Mouse (Mus musculus) embryonic fibroblast, embryonic 13.5 days (primary cell): Measurements from ENCODE around the gene Sytl3.

Experiments used
- CTCF ChIP-seq: IDR thresholded peaks from 2 replicates; pipeline ENCODE4 v1.5.1; 2011; ENCODE audit warnings: mild to moderate bottlenecking, control low read depth, low read length, moderate library complexity, borderline replicate concordance; ENCODE audit not compliant: insufficient read depth
- POLR2A ChIP-seq: IDR thresholded peaks from 2 replicates; pipeline ENCODE4 v1.6.1; 2011; ENCODE audit warnings: low read depth, mild to moderate bottlenecking, control low read depth, low read length, moderate library complexity

DNA sequence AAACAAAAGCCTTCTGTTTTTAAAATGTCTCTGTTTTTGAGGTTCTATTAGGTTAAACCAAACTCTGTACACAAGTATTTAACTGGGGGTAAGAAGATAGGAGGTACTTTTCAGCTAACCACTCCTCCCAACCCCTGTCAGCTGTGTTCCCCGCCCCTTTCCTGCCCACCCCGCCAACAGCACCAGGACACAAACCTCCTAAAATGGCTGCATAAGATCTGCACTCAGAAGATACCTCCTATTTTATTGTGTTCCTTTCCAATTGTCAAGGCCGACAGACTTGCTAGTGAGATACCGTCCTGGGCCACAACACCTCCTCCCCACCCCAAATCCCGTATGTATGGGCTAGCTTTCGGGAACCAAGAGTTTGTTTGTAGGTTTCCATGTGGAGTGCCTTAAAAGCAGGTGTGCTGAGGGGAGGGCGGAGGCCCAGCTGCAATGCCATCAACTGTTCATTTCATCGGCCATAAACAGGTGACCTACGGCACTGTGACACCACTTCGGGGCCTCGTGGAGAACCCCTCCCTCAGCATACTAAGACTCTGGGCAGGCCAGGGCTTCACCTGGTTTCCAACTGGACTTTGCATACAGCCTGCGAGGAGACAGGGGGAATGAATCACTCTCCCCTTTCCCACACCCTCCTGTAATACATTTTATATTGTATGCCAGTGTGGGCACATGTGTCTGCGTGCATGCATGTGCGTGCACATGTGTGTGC is 114.5 kb downstream of the Sytl3 start:
- no peak for TF ChIP-seq POLR2A
- no peak for TF ChIP-seq CTCF
